Mouse (Mus musculus): ENCODE measurements at regions not wholly inside any gene's neighbourhood (a gene's known extent, or its start where the extent isn't known, plus 50 kb on each side); places are given as distances from the start of the nearest gene placed in this dataset.

- H3K27ac ChIP-seq = no peak overlapping the region
- TF ChIP-seq CTCF (IDR thresholded peaks at IDR 0.05) = peak; percentile 21; the same call in 1 of the 2 replicates
- intact Hi-C loops (cut with DNase I) = no loop called here
- H3K4me3 ChIP-seq = no peak overlapping the region
- DNase-seq = no peak
Observed at GRCm38 (mm10) chr11:86881710-86882109, 74.2 kb upstream of the Dhx40 start.

GRCm38 (mm10) chr11:86879356-86879905 is 71.9 kb upstream of the Dhx40 start:
- TF ChIP-seq CTCF (IDR thresholded peaks at IDR 0.05) = no peak
- DNase-seq = no peak
- Histone ChIP-seq H3K4me3 (no peak overlapping the region), H3K27ac (no peak overlapping the region)
- intact Hi-C loops (cut with DNase I) = no loop called here

GRCm38 (mm10) chr11:86878327-86879065 is 71.0 kb upstream of the Dhx40 start:
- peak; percentile 28; the same call in 1 of the 2 replicates for TF ChIP-seq CTCF (IDR thresholded peaks at IDR 0.05)
- no peak overlapping the region for H3K27ac ChIP-seq

GRCm38 (mm10) chr11:86876509-86876908 is 69.0 kb upstream of the Dhx40 start:
- H3K27ac ChIP-seq = no peak overlapping the region
- intact Hi-C loops (cut with DNase I) = no loop called here
- no peak for DNase-seq
- no peak for TF ChIP-seq CTCF (IDR thresholded peaks at IDR 0.05)
- no peak overlapping the region for H3K4me3 ChIP-seq

More at GRCm38 (mm10) chr11:86878327-86879065, 71.0 kb upstream of the Dhx40 start:
- intact Hi-C loops (cut with DNase I) = no loop called here
- H3K4me3 ChIP-seq = no peak overlapping the region
- no peak for DNase-seq

GRCm38 (mm10) chr11:86875738-86876137 is 68.2 kb upstream of the Dhx40 start:
- no peak overlapping the region for H3K4me3 ChIP-seq
- intact Hi-C loops (cut with DNase I) = no loop called here
- no peak for DNase-seq
- peak; percentile 10; the same call in 1 of the 2 replicates for TF ChIP-seq CTCF (IDR thresholded peaks at IDR 0.05)
- H3K27ac ChIP-seq = no peak overlapping the region

- no peak for TF ChIP-seq CTCF (IDR thresholded peaks at IDR 0.05)
- H3K27ac ChIP-seq = no peak overlapping the region
- DNase-seq = no peak
- no peak overlapping the region for H3K4me3 ChIP-seq
- intact Hi-C loops (cut with DNase I) = no loop called here
Observed at GRCm38 (mm10) chr11:86874666-86875295, 67.2 kb upstream of the Dhx40 start.

- Histone ChIP-seq H3K4me3 (no peak overlapping the region), H3K27ac (no peak overlapping the region)
- no peak for DNase-seq
- TF ChIP-seq CTCF (IDR thresholded peaks at IDR 0.05) = no peak
- intact Hi-C loops (cut with DNase I) = no loop called here
Observed at GRCm38 (mm10) chr11:86873406-86873700, 65.8 kb upstream of the Dhx40 start.

GRCm38 (mm10) chr11:86872537-86873405 is 65.2 kb upstream of the Dhx40 start:
- H3K4me3 ChIP-seq = no peak overlapping the region
- TF ChIP-seq CTCF (IDR thresholded peaks at IDR 0.05) = no peak
- no peak for DNase-seq
- H3K27ac ChIP-seq = no peak overlapping the region
- intact Hi-C loops (cut with DNase I) = no loop called here

- no peak for TF ChIP-seq CTCF (IDR thresholded peaks at IDR 0.05)
- H3K4me3 ChIP-seq = no peak overlapping the region
- H3K27ac ChIP-seq = no peak overlapping the region
- no peak for DNase-seq
- intact Hi-C loops (cut with DNase I) = no loop called here
Observed at GRCm38 (mm10) chr11:86871782-86872181, 64.2 kb upstream of the Dhx40 start.

GRCm38 (mm10) chr11:86870486-86871165 is 63.1 kb upstream of the Dhx40 start:
- no peak for TF ChIP-seq CTCF (IDR thresholded peaks at IDR 0.05)
- intact Hi-C loops (cut with DNase I) = no loop called here
- Histone ChIP-seq H3K4me3 (no peak overlapping the region), H3K27ac (no peak overlapping the region)
- DNase-seq = no peak

GRCm38 (mm10) chr11:86866931-86867330 is 59.4 kb upstream of the Dhx40 start:
- no peak for DNase-seq
- TF ChIP-seq CTCF (IDR thresholded peaks at IDR 0.05) = no peak
- intact Hi-C loops (cut with DNase I) = no loop called here
- Histone ChIP-seq H3K27ac (no peak overlapping the region), H3K4me3 (no peak overlapping the region)

GRCm38 (mm10) chr11:86859864-86860528 is 52.5 kb upstream of the Dhx40 start:
- intact Hi-C loops (cut with DNase I) = no loop called here
- no peak overlapping the region for H3K27ac ChIP-seq
- DNase-seq = no peak
- no peak for TF ChIP-seq CTCF (IDR thresholded peaks at IDR 0.05)
- H3K4me3 ChIP-seq = no peak overlapping the region

Measured in gastrocnemius, adult 2 months (tissue).